Mouse (Mus musculus) kidney, postnatal 10 days (tissue): ENCODE measurements at regions not wholly inside any gene's neighbourhood (a gene's known extent, or its start where the extent isn't known, plus 50 kb on each side); places are given as distances from the start of the nearest gene placed in this dataset.
A peak's percentile ranks its signal among the peaks of the same experiment; 100 is the strongest.

Experiments
- DNase-seq: peaks from one replicate; pipeline ENCODE4 v3.0.0; 2021; ENCODE audit warnings: mixed read lengths

DNA sequence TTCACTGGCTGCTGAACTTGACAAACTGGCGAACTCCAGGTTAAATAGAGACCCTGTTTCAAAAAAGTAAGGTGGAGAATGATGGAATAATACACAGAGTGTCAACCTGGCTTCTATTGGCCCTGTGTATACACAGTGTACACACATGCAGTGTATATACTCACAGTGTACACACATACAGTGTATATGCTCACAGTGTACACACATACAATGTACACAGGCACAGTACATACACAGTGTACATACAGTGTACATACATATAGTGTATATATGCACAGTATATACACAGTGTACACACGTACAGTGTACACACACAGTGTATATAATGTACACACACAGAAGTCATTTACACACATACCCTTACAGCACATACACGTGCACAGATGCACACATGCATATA lies 52.4 kb upstream of the Aldh1b1 start:
- no peak for DNase-seq

DNA sequence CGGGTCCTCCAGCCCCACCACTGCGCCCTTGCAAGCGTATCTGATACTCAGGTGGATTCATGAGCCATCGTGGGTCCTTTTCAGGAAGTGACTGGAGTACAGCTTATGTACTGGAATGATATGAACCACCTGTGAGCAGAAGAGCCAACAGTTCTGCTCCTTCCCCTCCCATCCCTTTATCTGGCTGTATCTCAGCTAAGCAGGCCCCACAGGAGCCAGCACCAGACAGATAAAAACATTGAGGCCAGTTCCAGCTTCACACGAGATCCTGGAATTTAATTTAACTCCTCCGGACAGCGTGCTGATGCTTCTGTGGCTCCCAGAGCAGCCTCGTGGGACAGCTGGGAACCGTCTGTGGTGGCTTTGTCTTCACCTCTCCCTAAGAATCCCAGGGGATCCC lies 53.1 kb upstream of the Aldh1b1 start:
- DNase-seq: no peak

GRCm38 (mm10) chr4:45744849-45745407 lies 53.9 kb upstream of the Aldh1b1 start:
- no peak for DNase-seq

DNA sequence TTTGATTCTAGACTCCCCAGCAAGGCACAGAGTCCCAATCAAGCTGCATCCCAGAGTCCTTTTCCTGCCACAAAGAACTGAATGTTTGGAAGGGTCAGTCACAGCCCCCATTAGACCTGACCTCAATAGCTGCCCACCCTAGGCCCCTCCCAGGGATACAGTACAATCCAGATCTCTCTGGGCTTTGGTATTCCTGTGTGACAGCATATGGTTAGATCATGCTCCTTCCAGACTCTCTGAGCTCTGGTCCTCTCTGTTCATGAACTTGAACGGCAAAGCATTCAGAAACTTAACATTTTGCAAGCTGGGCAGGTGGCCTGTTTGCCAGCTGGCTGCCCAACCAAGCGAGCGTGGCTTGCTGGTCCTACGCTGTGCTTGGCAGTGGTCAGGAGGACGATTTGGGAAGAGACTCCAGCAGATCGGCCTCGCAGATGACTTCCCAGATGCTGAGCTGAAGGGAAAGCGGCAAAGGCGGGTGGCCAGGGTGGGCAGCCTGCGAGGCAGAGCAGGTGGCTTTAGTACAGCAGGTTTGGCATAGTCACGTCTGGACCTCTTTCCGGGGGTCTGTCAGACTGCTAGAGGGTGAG lies 58.0 kb upstream of the Aldh1b1 start:
- DNase-seq: no peak

DNA sequence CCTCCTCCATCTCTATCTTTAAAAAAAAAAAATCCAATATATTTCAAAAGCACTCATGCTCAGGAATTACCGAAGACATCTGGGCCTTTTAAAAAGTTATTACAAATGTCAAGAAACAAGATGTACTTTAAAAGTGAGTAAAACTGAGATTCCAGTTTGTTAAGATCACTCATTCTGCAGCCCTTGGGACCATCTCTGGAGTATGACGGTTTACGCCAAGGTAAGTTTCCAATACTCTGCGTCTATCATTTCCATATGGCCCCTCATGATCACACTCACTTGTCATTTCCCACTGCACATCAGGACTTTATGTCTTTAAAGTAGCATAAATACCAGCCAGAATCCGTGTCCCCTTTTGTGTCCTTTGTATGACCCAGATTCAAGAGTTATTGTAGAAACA lies 58.5 kb upstream of the Aldh1b1 start:
- DNase-seq: no peak

DNA sequence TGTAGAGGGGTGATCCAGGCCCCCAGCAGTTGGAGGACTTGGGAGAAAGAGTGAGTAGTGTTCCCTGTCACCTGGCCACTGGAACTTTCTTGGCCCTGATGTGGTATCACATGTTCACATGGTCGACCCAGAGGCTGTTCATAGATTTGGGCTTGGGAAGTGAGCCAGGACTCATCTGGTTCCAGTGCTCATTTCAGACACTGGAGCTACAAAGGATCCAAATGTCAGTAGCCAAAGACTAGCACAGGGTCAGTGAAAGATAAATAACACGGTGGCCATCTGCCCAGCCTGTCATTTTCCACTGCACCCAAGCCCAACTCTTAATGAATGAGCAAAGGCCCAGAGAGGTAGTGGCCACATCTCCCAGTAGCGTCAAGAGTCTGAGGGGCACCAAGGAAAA lies 59.1 kb upstream of the Aldh1b1 start:
- no peak for DNase-seq

DNA sequence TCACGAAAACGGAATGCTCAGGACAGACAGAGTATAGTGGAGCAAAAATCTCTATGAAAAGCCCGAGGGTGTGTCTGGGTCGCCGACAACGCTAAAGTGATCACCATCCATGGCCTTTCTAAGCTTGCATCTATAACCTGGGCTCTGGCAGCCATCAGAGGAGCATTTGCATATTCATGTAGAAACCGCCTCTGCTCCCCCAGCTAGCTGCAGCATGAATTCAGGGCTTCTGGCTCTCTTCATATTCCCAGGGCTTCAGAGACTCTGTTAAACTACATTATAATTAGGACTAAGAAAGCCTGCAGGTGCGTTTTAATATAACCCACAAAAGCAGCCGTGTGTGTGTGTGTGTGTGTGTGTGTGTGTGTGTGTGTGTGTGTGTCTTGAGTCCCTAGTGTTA lies 59.7 kb upstream of the Aldh1b1 start:
- DNase-seq: no peak

DNA sequence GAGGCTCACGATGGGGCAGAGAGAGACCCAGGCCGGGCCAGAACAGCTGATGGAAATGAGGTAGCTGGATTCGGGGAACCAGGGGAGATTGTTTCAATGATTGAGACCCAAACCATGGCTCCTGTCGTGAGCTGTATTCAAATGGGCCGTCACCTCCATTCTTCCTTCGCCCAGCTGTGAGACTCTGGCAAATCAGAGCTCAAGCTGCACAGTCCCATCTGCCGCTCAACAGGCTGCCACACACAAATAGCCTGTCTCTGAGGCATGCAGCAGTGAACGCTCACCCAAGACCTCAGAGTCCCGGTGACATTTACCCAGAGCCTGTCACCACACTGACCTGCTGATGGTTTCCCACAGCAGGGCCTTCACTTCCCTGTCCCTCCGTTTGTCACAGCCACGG lies 60.1 kb upstream of the Aldh1b1 start:
- DNase-seq: no peak

- DNase-seq: no peak
Observed at GRCm38 (mm10) chr4:45736215-45736815, 62.5 kb upstream of the Aldh1b1 start.

GRCm38 (mm10) chr4:45734011-45734410 lies 64.8 kb upstream of the Aldh1b1 start:
- DNase-seq: no peak

DNA sequence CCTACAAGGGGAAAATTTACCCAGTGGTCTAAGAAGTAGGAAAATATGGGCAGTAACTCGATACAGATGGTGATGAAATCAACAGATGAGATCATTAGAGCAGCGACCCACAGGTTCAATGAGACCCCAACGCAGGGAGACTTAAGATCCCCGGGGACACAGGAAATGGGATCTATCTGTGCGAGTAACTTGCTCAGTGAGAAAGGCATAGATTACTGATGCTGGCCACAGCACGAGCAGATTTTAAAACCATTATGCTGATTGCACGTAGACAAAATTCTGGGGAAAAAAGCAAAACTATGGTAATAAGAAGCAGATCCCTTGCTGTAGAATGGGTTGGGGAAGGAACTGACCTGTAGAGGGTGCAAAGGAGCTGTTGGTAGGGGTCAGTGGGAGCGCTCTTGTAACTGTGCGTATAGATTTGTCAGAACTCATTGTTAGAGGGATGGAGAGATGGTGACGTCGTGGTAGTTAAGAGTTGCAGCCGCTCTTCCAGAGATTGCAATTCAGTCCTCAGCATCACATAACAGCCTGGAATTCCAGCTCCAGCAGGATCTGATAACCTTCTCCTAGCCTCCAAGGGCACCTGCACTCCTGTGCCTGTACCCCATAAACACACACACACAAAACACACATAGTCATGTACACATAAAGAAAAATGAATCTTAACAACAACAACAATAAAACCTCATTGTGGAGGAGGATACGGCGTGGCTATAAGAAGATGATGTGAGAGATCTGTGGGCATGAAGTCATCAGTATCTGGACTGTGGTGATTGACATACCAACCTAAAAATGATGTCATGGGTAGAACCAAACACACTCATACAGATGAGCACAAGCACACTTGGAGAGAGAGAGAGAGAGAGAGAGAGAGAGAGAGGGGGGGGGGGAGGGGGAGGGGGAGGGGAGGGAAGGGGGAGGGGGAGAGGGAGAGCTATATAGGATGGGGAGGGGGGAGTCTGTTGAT lies 67.7 kb upstream of the Aldh1b1 start:
- DNase-seq: peak; percentile 38

DNA sequence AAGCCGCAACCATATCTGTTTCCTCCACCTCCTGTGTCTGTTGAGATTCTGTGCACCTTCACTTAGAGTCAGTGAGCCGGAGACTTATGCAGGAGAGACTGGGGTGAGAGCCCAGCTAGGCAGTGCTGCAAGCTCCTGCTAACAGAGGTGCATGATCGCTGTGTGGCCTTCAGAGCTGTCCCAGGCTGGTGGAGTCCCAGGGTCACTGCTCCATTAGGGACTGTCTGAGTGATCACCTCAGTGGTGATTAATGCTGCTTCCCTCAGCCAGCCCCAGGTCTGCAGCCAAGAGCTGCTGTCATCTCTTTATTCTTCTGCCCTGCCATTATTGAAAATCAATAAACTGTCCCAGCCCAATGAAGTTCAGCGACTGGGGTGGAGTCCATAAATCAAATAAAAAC lies 69.0 kb upstream of the Aldh1b1 start:
- no peak for DNase-seq

GRCm38 (mm10) chr4:45728825-45729224 lies 70.0 kb upstream of the Aldh1b1 start:
- DNase-seq: no peak

DNA sequence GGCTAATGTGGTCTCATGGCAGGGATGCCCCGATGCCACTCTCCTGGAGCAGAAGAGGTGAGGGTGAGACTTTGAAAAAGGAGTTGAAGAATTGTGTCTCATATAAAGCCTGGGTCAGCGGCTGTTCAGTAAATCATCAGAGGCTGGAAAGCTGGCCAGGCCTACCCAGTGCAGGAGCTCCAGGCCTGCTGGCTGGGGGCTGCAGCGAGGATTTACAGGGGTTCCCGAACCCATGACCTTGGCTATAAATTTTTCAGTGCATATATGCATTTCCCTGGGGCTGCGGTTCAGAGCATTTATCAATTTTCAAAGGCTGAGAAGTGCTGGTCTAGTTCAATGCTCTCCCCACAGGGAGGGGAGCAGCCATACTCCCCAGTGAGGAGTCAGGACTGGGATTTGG lies 70.9 kb upstream of the Aldh1b1 start:
- no peak for DNase-seq

GRCm38 (mm10) chr4:45727474-45727873 lies 71.3 kb upstream of the Aldh1b1 start:
- no peak for DNase-seq

- no peak for DNase-seq
Observed at GRCm38 (mm10) chr4:45726783-45727182, 72.0 kb upstream of the Aldh1b1 start.

DNA sequence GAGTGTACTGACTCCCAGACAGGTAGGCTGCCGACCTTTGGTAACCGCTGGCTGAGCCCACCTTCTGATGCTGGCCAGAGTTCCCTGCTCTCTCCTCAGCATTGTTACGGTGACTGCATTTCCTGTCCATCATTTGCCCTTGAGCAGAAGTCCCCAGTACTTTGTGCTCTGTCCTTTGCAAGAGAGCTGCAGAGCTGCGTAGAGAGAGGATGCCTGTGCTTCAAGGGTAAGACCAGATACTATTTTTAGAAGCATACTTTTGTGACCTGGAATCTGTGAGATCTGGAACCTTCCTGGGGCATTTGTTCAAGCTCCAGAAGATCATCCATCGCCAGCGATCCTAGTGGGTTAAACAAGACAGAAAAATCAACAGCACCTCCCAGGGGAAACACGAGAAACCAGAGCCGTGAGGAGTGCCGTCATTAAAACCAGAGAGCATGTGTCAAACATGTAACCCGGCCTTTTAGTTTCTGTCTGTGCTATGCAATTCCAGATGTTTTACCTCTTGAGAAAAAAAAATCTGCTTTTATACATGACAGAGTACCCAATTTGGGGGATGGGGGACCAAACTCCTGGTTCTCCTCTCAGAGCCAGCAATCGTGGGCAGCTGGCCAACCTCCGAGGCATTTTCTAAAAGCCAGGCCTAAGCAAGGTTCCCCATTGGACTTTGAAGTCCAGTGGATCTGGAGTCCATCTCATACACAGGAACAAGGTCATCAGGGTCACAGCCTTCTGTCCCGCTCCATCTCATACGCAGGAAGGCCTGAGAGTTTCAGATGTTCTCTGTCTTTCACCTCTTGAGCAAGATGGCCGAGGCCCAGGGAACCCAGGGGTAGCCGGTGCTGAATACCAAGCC lies 73.5 kb upstream of the Aldh1b1 start:
- DNase-seq: peak; percentile 48

DNA sequence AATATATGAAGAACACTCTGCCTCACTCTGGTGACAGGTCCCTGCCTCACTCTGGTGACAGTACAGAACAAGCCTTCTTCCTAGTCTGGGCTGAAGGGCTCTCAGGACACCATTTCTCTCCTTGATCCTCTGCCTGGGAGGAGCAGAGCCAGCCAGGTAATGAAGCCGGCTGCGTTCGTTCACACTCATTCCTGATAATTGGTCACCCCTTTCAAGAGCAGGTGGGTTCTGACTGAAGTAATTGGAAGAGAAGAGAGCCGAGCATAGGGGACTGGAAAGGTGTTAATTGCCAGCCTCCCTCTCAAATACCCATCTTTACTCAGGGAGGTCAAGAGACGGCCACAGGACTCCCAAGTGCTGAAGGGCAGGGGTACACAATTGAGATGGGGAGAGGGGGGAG lies 78.5 kb upstream of the Aldh1b1 start:
- no peak for DNase-seq

DNA sequence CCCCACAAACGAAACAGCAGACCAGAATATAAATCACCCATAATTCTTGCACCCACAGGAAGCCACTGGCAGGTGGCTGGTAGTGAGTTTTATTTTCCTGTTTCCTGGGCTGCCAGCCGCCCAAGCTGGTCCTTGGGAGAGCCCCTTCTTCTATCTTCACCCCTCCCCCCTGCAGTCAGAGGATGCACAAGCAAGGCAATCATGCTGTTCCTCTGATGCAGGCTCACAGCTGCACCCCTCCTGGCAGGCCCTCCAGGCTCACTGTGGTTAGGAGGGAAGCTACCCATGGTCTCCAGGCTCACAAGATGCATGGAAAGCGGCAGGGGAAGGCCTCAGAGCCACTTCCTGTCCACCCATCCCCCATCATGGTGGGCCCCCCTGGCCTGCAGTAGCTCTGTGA lies 79.3 kb upstream of the Aldh1b1 start:
- DNase-seq: no peak

DNA sequence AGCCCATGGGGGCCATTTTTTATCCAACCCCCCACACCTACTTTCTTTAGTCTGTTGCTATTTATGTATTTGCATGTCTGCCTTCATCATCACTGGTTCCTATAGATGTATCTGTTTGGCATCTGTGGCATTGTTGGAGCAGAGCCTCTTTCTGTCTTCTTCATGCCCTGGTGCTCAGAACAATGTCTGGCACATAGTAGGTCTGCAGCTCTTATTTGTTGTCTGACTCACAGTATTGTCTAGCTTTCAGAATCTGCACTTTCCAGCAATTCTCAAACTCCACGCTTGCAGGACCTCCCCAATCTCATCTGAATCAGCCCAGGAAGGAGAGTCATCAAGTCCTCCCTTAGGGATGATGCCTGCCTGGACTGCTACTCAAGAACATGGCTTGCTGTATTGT lies 82.9 kb upstream of the Aldh1b1 start:
- no peak for DNase-seq

DNA sequence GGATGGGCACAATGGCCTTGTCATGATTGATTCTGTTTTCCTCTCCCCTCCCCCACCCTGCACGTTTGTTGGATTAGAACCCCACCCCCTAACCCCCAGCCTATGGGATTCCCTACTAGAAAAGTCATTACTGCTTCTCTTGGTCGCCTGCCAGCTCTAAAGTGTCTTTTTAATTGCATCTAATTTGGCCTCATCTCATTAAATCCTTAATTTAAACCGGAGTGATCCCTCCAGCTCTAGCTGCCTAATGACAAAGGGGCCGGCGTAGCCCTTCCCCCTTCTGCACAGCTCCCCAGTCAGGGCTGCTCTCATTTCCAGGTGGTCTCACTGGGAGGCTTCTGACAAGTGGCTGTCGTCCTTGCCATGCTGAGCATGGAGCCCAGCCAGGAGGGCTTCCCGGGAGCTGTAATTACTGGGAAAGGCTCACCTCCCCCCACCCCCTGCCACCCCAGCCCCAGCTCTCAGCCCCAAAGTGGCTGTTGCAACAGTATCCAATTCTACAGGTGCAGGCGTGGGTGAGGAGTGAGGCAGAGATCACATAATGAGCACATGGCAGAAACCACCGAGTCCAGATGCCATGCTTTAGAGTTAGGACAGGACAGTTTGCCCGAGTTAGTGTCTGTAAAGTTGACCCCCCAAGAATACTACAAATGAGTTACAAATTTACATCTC lies 84.8 kb upstream of the Aldh1b1 start:
- DNase-seq: no peak

DNA sequence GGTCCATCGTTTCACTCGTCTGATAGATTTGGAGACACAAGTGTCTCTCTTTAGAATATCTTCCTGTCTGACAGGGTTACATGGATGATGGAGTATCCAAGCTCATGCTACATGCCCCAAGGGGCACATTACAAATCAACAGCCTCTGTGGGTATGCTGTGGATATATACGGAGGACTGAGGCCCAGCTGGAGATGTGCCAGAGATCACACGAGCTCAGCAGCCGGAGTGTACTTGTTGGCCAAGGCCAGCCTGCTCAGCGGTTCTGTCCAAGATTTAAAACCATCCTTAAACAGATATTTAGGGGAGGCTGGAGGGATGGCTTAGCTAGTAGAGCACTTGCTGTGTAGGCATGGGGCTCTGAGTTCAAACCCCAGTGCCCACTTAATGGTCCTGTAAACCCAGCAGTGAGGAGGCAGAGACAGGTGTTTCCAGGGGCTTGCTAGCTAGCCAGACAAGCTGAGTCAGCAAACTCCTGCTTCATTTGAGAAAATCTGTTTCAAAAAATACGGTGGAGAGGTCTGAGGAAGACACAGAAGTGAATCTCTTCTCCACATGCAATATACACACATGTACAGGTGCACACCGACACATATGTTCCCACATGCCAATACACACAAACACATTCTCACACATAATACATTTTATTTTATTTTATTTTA lies 85.6 kb upstream of the Aldh1b1 start:
- DNase-seq: no peak
